Mouse (Mus musculus) cortical plate, adult 2 months (tissue): ENCODE measurements around the gene Cs.
A peak's percentile ranks its signal among the peaks of the same experiment; 100 is the strongest.

Source experiments
- CTCF ChIP-seq: fragments of 200-500 bp; IDR thresholded peaks from 2 replicates; pipeline ENCODE4 v1.5.1; 2011; ENCODE audit warnings: mild to moderate bottlenecking, control low read depth, low read length; ENCODE audit not compliant: insufficient read depth; ENCODE audit errors: extremely low read depth
- POLR2A ChIP-seq: fragments of 200-500 bp; IDR thresholded peaks from 2 replicates; pipeline ENCODE4 v1.6.1; 2011; ENCODE audit warnings: mild to moderate bottlenecking, low read length, control low read depth; ENCODE audit not compliant: insufficient read depth; ENCODE audit errors: extremely low read depth

- TF ChIP-seq POLR2A (no peak), CTCF (peak; percentile 53)
Observed at GRCm38 (mm10) chr10:128358796-128359195, 21.3 kb downstream of the Cs start.
